Mouse (Mus musculus) liver, embryonic 16.5 days (tissue): ENCODE measurements around the gene Fosb. TPM values are rescaled to one million over a fixed set of nuclear protein-coding genes. Genes with fewer than 3 reads are reported as not detected.
"Not testable (repeated sequence)": the region's sequence is repeated elsewhere in the genome, so short reads cannot be mapped to it uniquely, and the experiment has no call there.

ENCODE experiments used
- ATAC-seq: fragments of 200-750 bp; cut with Nextera tagmentation; 2 replicates; pipeline ENCODE4 v1.8.0; 2017; ENCODE audit warnings: low read depth, mild to moderate bottlenecking, moderate number of reproducible peaks, moderate library complexity
- H3K27ac ChIP-seq: fragments of 300-500 bp; sonication (generic); 2 replicates; pipeline ENCODE4 v1.5.1; 2014; ENCODE audit warnings: mild to moderate bottlenecking, low read length
- H3K27me3 ChIP-seq: fragments of 300-500 bp; sonication (generic); 2 replicates; pipeline ENCODE4 v1.6.1; 2014; ENCODE audit warnings: low read depth, low read length, mixed read lengths; ENCODE audit not compliant: control insufficient read depth, insufficient read depth
- H3K36me3 ChIP-seq: fragments of 300-500 bp; sonication (generic); 2 replicates; pipeline ENCODE4 v1.6.1; 2014; ENCODE audit warnings: mild to moderate bottlenecking; ENCODE audit not compliant: control insufficient read depth, insufficient read depth
- H3K4me1 ChIP-seq: fragments of 300-500 bp; sonication (generic); 2 replicates; pipeline ENCODE4 v1.6.1; 2014; ENCODE audit warnings: low read depth, low read length, mixed read lengths; ENCODE audit not compliant: control insufficient read depth
- H3K4me2 ChIP-seq: fragments of 300-500 bp; sonication (generic); 2 replicates; pipeline ENCODE4 v1.6.1; 2014; ENCODE audit warnings: low read depth, low read length, mixed read lengths
- H3K4me3 ChIP-seq: fragments of 300-500 bp; sonication (generic); 2 replicates; pipeline ENCODE4 v1.5.1; 2014; ENCODE audit warnings: low read depth, mild to moderate bottlenecking, low read length
- H3K9ac ChIP-seq: fragments of 300-500 bp; sonication (generic); 2 replicates; pipeline ENCODE4 v1.6.1; 2014; ENCODE audit warnings: low read depth, low read length
- H3K9me3 ChIP-seq: fragments of 300-500 bp; sonication (generic); replicated peaks from 2 replicates; pipeline ENCODE4 v1.6.1; 2016; ENCODE audit warnings: low read length; ENCODE audit not compliant: control insufficient read depth
- WGBS: fragments of 180-500 bp; shearing (Covaris S2); extraction: QIAGEN DNeasy Blood & Tissue Kit; methylation state at CpG from one replicate; pipeline ENCODE4 v1.1.7; 2014; ENCODE audit not compliant: insufficient replicate concordance; 5-methylcytosine and 5-hydroxymethylcytosine counted together
- polyA plus RNA-seq: library from polyadenylated mRNA; unstranded; fragments of >200 nt; fragmentation: Nextera tagmentation; extraction: Ambion mirVana; gene quantifications from 2 replicates; pipeline ENCODE4 v1.2.1, GENCODE M21; 2015

Fosb gene
- polyA plus RNA-seq, 1 experiment from 2014 or later, result not detected

GRCm38 (mm10) chr7:19282791-19283405 lies 27.0 kb downstream of the Fosb start:
- Histone ChIP-seq H3K4me2 (peak overlapping the region; percentile 80), H3K9me3 (no peaks in the 10 kb centered on the region), H3K4me3 (peak overlapping the region; percentile 64), H3K27ac (no peak overlapping the region), H3K27me3 (peaks cover 62% of the 10 kb centered on the region), H3K36me3 (no peaks in the 10 kb centered on the region), H3K9ac (peak overlapping the region; percentile 48), H3K4me1 (peaks cover 18% of the 10 kb centered on the region)
- WGBS, result 2% methylated on average over 33 of the region's 35 CpGs
- ATAC-seq, result peak; percentile 35

GRCm38 (mm10) chr7:19282385-19282784 lies 27.5 kb downstream of the Fosb start, which contains the start of gene Rtn2:
Gene Rtn2, plus strand, starts transcription at chr7:19282624.
- H3K4me1 ChIP-seq, result peaks cover 18% of the 10 kb centered on the region
- H3K9me3 ChIP-seq, result no peaks in the 10 kb centered on the region
- H3K36me3 ChIP-seq, result no peaks in the 10 kb centered on the region
- H3K4me2 ChIP-seq, result peak within 1 kb of the TSS; percentile 80
- no peak within 1 kb of the TSS; the same call in 1 of the 2 replicates for H3K27ac ChIP-seq
- peaks cover 67% of the 10 kb centered on the region for H3K27me3 ChIP-seq
- peak within 1 kb of the TSS; percentile 48 for H3K9ac ChIP-seq
- H3K4me3 ChIP-seq, result peak within 1 kb of the TSS; percentile 64
- ATAC-seq, result peak; percentile 89
- WGBS, result under 1% methylated on average over 36 of the region's 37 CpGs

- H3K36me3 ChIP-seq, H3K27ac ChIP-seq, H3K9ac ChIP-seq, H3K9me3 ChIP-seq: not testable (repeated sequence)
- 24% methylated on average over 6 of the region's 6 CpGs for WGBS
- Histone ChIP-seq H3K4me2 (peak overlapping the region; percentile 80), H3K4me1 (peaks cover 18% of the 10 kb centered on the region), H3K27me3 (peaks cover 69% of the 10 kb centered on the region), H3K4me3 (peak overlapping the region; percentile 64)
- ATAC-seq, result peak; percentile 15
Observed at GRCm38 (mm10) chr7:19281680-19282304, 28.1 kb downstream of the Fosb start.

DNA sequence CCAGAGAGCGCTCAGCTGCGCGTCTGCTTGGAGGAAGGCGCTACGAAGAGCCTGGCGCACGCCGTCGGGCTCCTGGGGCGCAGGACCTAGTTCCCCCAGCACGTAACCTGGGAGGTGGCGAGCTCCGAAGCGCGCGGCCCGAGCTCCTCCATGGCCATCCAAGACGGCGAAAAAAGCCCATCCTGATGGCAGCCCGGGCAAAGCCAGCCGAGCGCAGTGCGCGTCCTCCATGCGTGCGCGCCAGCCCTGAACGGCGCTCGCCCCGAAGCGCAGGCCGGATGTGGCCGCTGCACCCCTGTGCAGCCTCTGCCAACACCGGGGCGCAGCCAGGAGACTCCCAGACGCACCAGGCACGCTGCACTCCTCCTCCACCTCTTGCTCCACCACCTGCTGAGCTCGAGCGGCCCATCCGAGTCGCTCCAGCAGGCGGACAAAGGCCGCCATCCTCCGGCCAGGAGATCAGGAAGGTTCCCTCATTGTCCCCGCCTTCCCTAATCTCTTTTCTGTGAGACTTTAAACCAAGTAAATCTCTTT lies 30.2 kb downstream of the Fosb start, which contains the start of gene Ppm1n:
Ppm1n (minus strand) TSS at position 484 of the 534 bp plus-strand sequence.
- Histone ChIP-seq H3K36me3 (no peaks in the 10 kb centered on the region), H3K27me3 (peaks cover 66% of the 10 kb centered on the region), H3K27ac (no peak within 1 kb of the TSS), H3K4me2 (0 out of 2 replicates have a peak within 1 kb of the TSS, but pooled peaks have one; percentile 5), H3K4me3 (peak within 1 kb of the TSS; percentile 11; the same call in 1 of the 2 replicates), H3K4me1 (peaks cover 18% of the 10 kb centered on the region), H3K9me3 (no peaks in the 10 kb centered on the region), H3K9ac (no peak within 1 kb of the TSS)
- no peak for ATAC-seq
- WGBS, result 2% methylated on average over 46 of the region's 46 CpGs

- H3K27me3 ChIP-seq, result peaks cover 60% of the 10 kb centered on the region
- no peak overlapping the region for H3K9ac ChIP-seq
- no peaks in the 10 kb centered on the region for H3K9me3 ChIP-seq
- no peak for ATAC-seq
- 0 out of 2 replicates have a peak overlapping the region, but pooled peaks have one; percentile 11 for H3K4me3 ChIP-seq
- H3K36me3 ChIP-seq, result no peaks in the 10 kb centered on the region
- 5% methylated on average over 34 of the region's 34 CpGs for WGBS
- H3K4me1 ChIP-seq, result peaks cover 18% of the 10 kb centered on the region
- no peak overlapping the region for H3K27ac ChIP-seq
- no peak overlapping the region for H3K4me2 ChIP-seq
Observed at GRCm38 (mm10) chr7:19279052-19279451, 30.8 kb downstream of the Fosb start.

- Histone ChIP-seq H3K9ac (no peak overlapping the region), H3K27me3 (peaks cover 42% of the 10 kb centered on the region), H3K27ac (no peak overlapping the region), H3K36me3 (no peaks in the 10 kb centered on the region), H3K4me2 (no peak overlapping the region), H3K4me3 (no peak overlapping the region), H3K4me1 (peaks cover 6% of the 10 kb centered on the region), H3K9me3 (no peaks in the 10 kb centered on the region)
- no peak for ATAC-seq
- 45% methylated on average over 4 of the region's 4 CpGs for WGBS
Observed at GRCm38 (mm10) chr7:19276253-19276652, 33.6 kb downstream of the Fosb start.

GRCm38 (mm10) chr7:19272173-19272764 lies 37.6 kb downstream of the Fosb start:
- peaks cover 37% of the 10 kb centered on the region for H3K4me1 ChIP-seq
- peak overlapping the region; percentile 90 for H3K9ac ChIP-seq
- H3K4me2 ChIP-seq, result peak overlapping the region; percentile 100
- H3K9me3 ChIP-seq, result no peaks in the 10 kb centered on the region
- H3K36me3 ChIP-seq, result no peaks in the 10 kb centered on the region
- peak; percentile 61 for ATAC-seq
- H3K4me3 ChIP-seq, result peak overlapping the region; percentile 82
- peaks cover 2% of the 10 kb centered on the region; the same call in 1 of the 2 replicates for H3K27me3 ChIP-seq
- 0% methylated on average over 36 of the region's 36 CpGs for WGBS
- peak overlapping the region; percentile 98 for H3K27ac ChIP-seq

GRCm38 (mm10) chr7:19271238-19272172 lies 38.3 kb downstream of the Fosb start, which contains the start of gene Vasp:
Gene Vasp, minus strand, starts transcription at chr7:19271817.
- H3K4me3 ChIP-seq, result peak within 1 kb of the TSS; percentile 82
- H3K9ac ChIP-seq, result peak within 1 kb of the TSS; percentile 90
- peak within 1 kb of the TSS; percentile 98 for H3K27ac ChIP-seq
- H3K9me3 ChIP-seq, result no peaks in the 10 kb centered on the region
- no peaks in the 10 kb centered on the region for H3K36me3 ChIP-seq
- under 1% methylated on average over 62 of the region's 62 CpGs for WGBS
- peak within 1 kb of the TSS; percentile 100 for H3K4me2 ChIP-seq
- no peaks in the 10 kb centered on the region for H3K27me3 ChIP-seq
- H3K4me1 ChIP-seq, result peaks cover 45% of the 10 kb centered on the region
- peak; percentile 77 for ATAC-seq
